Mouse (Mus musculus): ENCODE measurements around the gene Swap70. TPM values are rescaled to one million over a fixed set of nuclear protein-coding genes. Genes with fewer than 3 reads are reported as not detected.

The Swap70 gene
- polyA plus RNA-seq, 1 experiment from 2014 or later: 28.2 TPM

- DNase-seq (ENCODE audit: low spot score) (no peak), ATAC-seq (ENCODE audit: insufficient number of reproducible peaks, low FRiP score, low TSS enrichment, low read depth) (no peak)
- Histone ChIP-seq H3K36me3 (ENCODE audit: control insufficient read depth, insufficient read depth, low read length) (peaks cover 2% of the 10 kb centered on the region; the same call in 1 of the 2 replicates), H3K27me3 (ENCODE audit: control insufficient read depth, insufficient read depth, low read length) (no peaks in the 10 kb centered on the region), H3K4me3 (ENCODE audit: low read depth, low read length) (no peak overlapping the region), H3K9ac (ENCODE audit: low read length) (no peak overlapping the region), H3K9me3 (ENCODE audit: control insufficient read depth, low read length) (0 out of 2 replicates have a peak, but pooled peaks cover under 1% of the 10 kb centered on the region), H3K4me2 (ENCODE audit: low read depth, severe bottlenecking) (no peak overlapping the region), H3K4me1 (ENCODE audit: control insufficient read depth, insufficient read depth, low read length) (0 out of 2 replicates have a peak, but pooled peaks cover 3% of the 10 kb centered on the region), H3K27ac (replicated peaks; ENCODE audit: low read depth, low read length) (no peak overlapping the region)
- WGBS: 55% methylated on average over 5 of the region's 5 CpGs
These were observed 84.8 kb downstream of the Swap70 start for GRCm38 (mm10) chr7:110306281-110306680.

DNA sequence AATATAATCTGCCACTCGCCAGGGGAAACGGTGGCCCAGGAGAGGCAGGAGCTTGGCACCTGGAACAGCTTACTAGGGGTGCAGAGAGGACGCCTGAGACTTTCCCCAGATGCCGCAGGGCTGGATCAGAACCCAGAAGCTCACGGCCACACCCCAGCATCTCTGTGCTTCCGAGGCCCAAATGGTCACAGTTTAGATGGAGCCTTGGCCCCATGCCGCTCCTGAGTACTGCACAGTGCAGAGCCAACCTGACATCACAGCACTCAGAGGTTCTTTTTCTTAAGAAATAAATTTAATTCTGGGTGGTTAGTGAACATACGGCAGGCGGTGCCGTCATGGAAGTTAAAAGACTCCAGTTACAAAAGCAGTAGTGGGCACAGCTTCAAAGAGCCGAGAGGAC lies 86.2 kb downstream of the Swap70 start:
- no peak for ATAC-seq (ENCODE audit: insufficient number of reproducible peaks, low FRiP score, low TSS enrichment, low read depth)
- no peak overlapping the region for H3K27ac ChIP-seq (replicated peaks; ENCODE audit: low read depth, low read length)
- no peak overlapping the region for H3K4me3 ChIP-seq (ENCODE audit: low read depth, low read length)
- H3K27me3 ChIP-seq (ENCODE audit: control insufficient read depth, insufficient read depth, low read length): no peaks in the 10 kb centered on the region
- 0 out of 2 replicates have a peak, but pooled peaks cover 3% of the 10 kb centered on the region for H3K9me3 ChIP-seq (ENCODE audit: control insufficient read depth, low read length)
- peaks cover 2% of the 10 kb centered on the region; the same call in 1 of the 2 replicates for H3K36me3 ChIP-seq (ENCODE audit: control insufficient read depth, insufficient read depth, low read length)
- 85% methylated on average over 11 of the region's 11 CpGs for WGBS
- DNase-seq (ENCODE audit: low spot score): no peak
- no peak overlapping the region for H3K9ac ChIP-seq (ENCODE audit: low read length)
- 0 out of 2 replicates have a peak, but pooled peaks cover 3% of the 10 kb centered on the region for H3K4me1 ChIP-seq (ENCODE audit: control insufficient read depth, insufficient read depth, low read length)
- H3K4me2 ChIP-seq (ENCODE audit: low read depth, severe bottlenecking): no peak overlapping the region

DNA sequence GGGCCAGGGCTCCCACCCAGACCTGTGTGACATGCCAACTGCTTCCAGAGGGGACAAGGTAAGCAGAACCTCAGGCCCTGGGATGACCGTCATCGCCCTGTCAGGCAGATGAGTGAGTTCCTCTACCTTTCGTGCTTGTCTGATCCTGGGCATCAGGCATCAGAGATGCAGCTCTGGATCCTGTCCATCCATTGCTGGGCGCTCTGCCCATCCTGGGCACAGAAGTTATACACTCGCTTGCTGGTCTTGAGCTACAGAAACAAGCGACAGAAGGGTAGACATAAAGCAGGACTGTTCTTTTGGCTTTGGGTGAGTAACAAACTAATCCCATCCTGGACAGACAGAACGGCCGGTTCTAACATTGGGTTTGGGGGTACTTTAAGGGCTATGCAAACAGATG lies 87.7 kb downstream of the Swap70 start:
- WGBS: 94% methylated on average over 8 of the region's 8 CpGs
- Histone ChIP-seq H3K27ac (replicated peaks; ENCODE audit: low read depth, low read length) (no peak overlapping the region), H3K9ac (ENCODE audit: low read length) (no peak overlapping the region), H3K4me3 (ENCODE audit: low read depth, low read length) (no peak overlapping the region), H3K9me3 (ENCODE audit: control insufficient read depth, low read length) (0 out of 2 replicates have a peak, but pooled peaks cover 3% of the 10 kb centered on the region), H3K36me3 (ENCODE audit: control insufficient read depth, insufficient read depth, low read length) (peaks cover 2% of the 10 kb centered on the region; the same call in 1 of the 2 replicates), H3K4me1 (ENCODE audit: control insufficient read depth, insufficient read depth, low read length) (0 out of 2 replicates have a peak, but pooled peaks cover 3% of the 10 kb centered on the region), H3K4me2 (ENCODE audit: low read depth, severe bottlenecking) (no peak overlapping the region), H3K27me3 (ENCODE audit: control insufficient read depth, insufficient read depth, low read length) (no peaks in the 10 kb centered on the region)
- no peak for DNase-seq (ENCODE audit: low spot score)
- ATAC-seq (ENCODE audit: insufficient number of reproducible peaks, low FRiP score, low TSS enrichment, low read depth): no peak

DNA sequence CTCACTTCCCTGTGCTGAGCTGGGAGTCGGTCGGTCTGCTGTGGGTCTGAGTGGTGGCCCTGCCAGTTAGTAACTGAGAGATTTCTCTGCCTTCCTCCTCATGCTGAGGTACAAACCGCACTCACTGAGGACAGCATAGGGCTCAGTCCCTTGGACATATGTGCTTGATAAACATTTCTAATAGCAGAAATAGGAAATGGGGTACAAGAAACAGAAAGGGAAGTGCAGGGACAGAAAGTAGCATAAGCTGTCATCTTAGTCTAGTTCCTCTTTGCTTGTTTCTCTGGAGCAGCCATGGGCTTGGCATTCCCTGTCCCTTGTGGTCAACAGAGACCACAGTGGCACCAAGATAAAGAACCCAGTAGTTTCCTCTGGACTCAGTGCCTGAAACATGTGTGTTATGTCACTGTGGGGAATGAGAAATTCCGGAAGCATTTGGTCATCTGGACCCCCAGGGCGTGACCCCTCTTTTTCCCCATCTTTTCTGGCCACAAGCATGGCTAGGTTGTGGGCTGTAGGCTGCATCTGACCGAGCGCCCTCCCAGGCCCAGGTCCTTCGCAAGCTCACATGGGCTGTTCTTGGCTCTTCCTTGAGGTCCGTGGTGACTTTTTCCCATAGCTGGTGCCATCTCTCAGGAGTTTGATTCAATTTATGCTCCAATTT lies 92.0 kb downstream of the Swap70 start:
- no peak for ATAC-seq (ENCODE audit: insufficient number of reproducible peaks, low FRiP score, low TSS enrichment, low read depth)
- H3K36me3 ChIP-seq (ENCODE audit: control insufficient read depth, insufficient read depth, low read length): peaks cover 4% of the 10 kb centered on the region; the same call in 1 of the 2 replicates
- no peak overlapping the region for H3K27ac ChIP-seq (replicated peaks; ENCODE audit: low read depth, low read length)

GRCm38 (mm10) chr7:110314401-110314890 lies 92.9 kb downstream of the Swap70 start:
- no peak overlapping the region for H3K9ac ChIP-seq (ENCODE audit: low read length)
- H3K9me3 ChIP-seq (ENCODE audit: control insufficient read depth, low read length): 0 out of 2 replicates have a peak, but pooled peaks cover 3% of the 10 kb centered on the region
- 0 out of 2 replicates have a peak, but pooled peaks cover 2% of the 10 kb centered on the region for H3K36me3 ChIP-seq (ENCODE audit: control insufficient read depth, insufficient read depth, low read length)
- ATAC-seq (ENCODE audit: insufficient number of reproducible peaks, low FRiP score, low TSS enrichment, low read depth) (no peak), DNase-seq (ENCODE audit: low spot score) (no peak)
- no peak overlapping the region for H3K27ac ChIP-seq (replicated peaks; ENCODE audit: low read depth, low read length)
- H3K27me3 ChIP-seq (ENCODE audit: control insufficient read depth, insufficient read depth, low read length): no peaks in the 10 kb centered on the region
- WGBS: 92% methylated on average over 7 of the region's 7 CpGs
- no peaks in the 10 kb centered on the region for H3K4me1 ChIP-seq (ENCODE audit: control insufficient read depth, insufficient read depth, low read length)
- no peak overlapping the region for H3K4me3 ChIP-seq (ENCODE audit: low read depth, low read length)
- no peak overlapping the region for H3K4me2 ChIP-seq (ENCODE audit: low read depth, severe bottlenecking)

More for the DNA sequence above, 92.0 kb downstream of the Swap70 start:
- no peak for DNase-seq (ENCODE audit: low spot score)
- WGBS: 88% methylated on average over 9 of the region's 9 CpGs
- Histone ChIP-seq H3K4me2 (ENCODE audit: low read depth, severe bottlenecking) (no peak overlapping the region), H3K4me3 (ENCODE audit: low read depth, low read length) (no peak overlapping the region), H3K9ac (ENCODE audit: low read length) (no peak overlapping the region), H3K9me3 (ENCODE audit: control insufficient read depth, low read length) (0 out of 2 replicates have a peak, but pooled peaks cover 3% of the 10 kb centered on the region), H3K27me3 (ENCODE audit: control insufficient read depth, insufficient read depth, low read length) (no peaks in the 10 kb centered on the region), H3K4me1 (ENCODE audit: control insufficient read depth, insufficient read depth, low read length) (no peaks in the 10 kb centered on the region)

- H3K9ac ChIP-seq (ENCODE audit: low read length): no peak overlapping the region
- H3K27ac ChIP-seq (replicated peaks; ENCODE audit: low read depth, low read length): no peak overlapping the region
- no peaks in the 10 kb centered on the region for H3K4me1 ChIP-seq (ENCODE audit: control insufficient read depth, insufficient read depth, low read length)
- DNase-seq (ENCODE audit: low spot score): no peak
- H3K4me2 ChIP-seq (ENCODE audit: low read depth, severe bottlenecking): no peak overlapping the region
- no peak for ATAC-seq (ENCODE audit: insufficient number of reproducible peaks, low FRiP score, low TSS enrichment, low read depth)
- H3K4me3 ChIP-seq (ENCODE audit: low read depth, low read length): no peak overlapping the region
- H3K9me3 ChIP-seq (ENCODE audit: control insufficient read depth, low read length): 0 out of 2 replicates have a peak, but pooled peaks cover 3% of the 10 kb centered on the region
- H3K36me3 ChIP-seq (ENCODE audit: control insufficient read depth, insufficient read depth, low read length): 0 out of 2 replicates have a peak, but pooled peaks cover 2% of the 10 kb centered on the region
- no peaks in the 10 kb centered on the region for H3K27me3 ChIP-seq (ENCODE audit: control insufficient read depth, insufficient read depth, low read length)
- 69% methylated on average over 1 of the region's 1 CpGs for WGBS
These were observed 93.8 kb downstream of the Swap70 start for GRCm38 (mm10) chr7:110315352-110315751.

GRCm38 (mm10) chr7:110317412-110317811 lies 95.9 kb downstream of the Swap70 start:
- ATAC-seq (ENCODE audit: insufficient number of reproducible peaks, low FRiP score, low TSS enrichment, low read depth) (no peak), DNase-seq (ENCODE audit: low spot score) (no peak)
- Histone ChIP-seq H3K27ac (replicated peaks; ENCODE audit: low read depth, low read length) (no peak overlapping the region), H3K27me3 (ENCODE audit: control insufficient read depth, insufficient read depth, low read length) (no peaks in the 10 kb centered on the region), H3K9me3 (ENCODE audit: control insufficient read depth, low read length) (no peaks in the 10 kb centered on the region), H3K4me1 (ENCODE audit: control insufficient read depth, insufficient read depth, low read length) (no peaks in the 10 kb centered on the region), H3K36me3 (ENCODE audit: control insufficient read depth, insufficient read depth, low read length) (0 out of 2 replicates have a peak, but pooled peaks cover 2% of the 10 kb centered on the region), H3K9ac (ENCODE audit: low read length) (no peak overlapping the region), H3K4me3 (ENCODE audit: low read depth, low read length) (no peak overlapping the region), H3K4me2 (ENCODE audit: low read depth, severe bottlenecking) (no peak overlapping the region)
- WGBS: 88% methylated on average over 4 of the region's 4 CpGs

GRCm38 (mm10) chr7:110318971-110319519 lies 97.5 kb downstream of the Swap70 start:
- H3K36me3 ChIP-seq (ENCODE audit: control insufficient read depth, insufficient read depth, low read length): 0 out of 2 replicates have a peak, but pooled peaks cover 2% of the 10 kb centered on the region

More at GRCm38 (mm10) chr7:110318971-110319519, 97.5 kb downstream of the Swap70 start:
- ATAC-seq (ENCODE audit: insufficient number of reproducible peaks, low FRiP score, low TSS enrichment, low read depth): no peak
- Histone ChIP-seq H3K4me3 (ENCODE audit: low read depth, low read length) (no peak overlapping the region), H3K4me1 (ENCODE audit: control insufficient read depth, insufficient read depth, low read length) (no peaks in the 10 kb centered on the region), H3K27ac (replicated peaks; ENCODE audit: low read depth, low read length) (no peak overlapping the region), H3K4me2 (ENCODE audit: low read depth, severe bottlenecking) (no peak overlapping the region), H3K9ac (ENCODE audit: low read length) (no peak overlapping the region), H3K27me3 (ENCODE audit: control insufficient read depth, insufficient read depth, low read length) (no peaks in the 10 kb centered on the region), H3K9me3 (ENCODE audit: control insufficient read depth, low read length) (no peaks in the 10 kb centered on the region)
- WGBS: 77% methylated on average over 6 of the region's 6 CpGs
- no peak for DNase-seq (ENCODE audit: low spot score)
